22 mouse cellular contexts compared by ENCODE assay signal in genomic region chr6:38703526-38703925, GRCm38 (mm10). TPM values are rescaled to one million over a fixed set of nuclear protein-coding genes. Genes with fewer than 3 reads are reported as not detected.
DNase-seq lines count a peak whose midpoint lies in the region; ATAC-seq and TF ChIP-seq lines count a peak whose summit lies in the region.
"Had no signal": no experiment of that assay in that cellular context is flagged by ENCODE, and none has a peak within 500 bp of the region (broad histone marks: within the 10 kb centered on the region; RNA-seq: fewer than 3 reads in every experiment).

No protein-coding gene starts in this region.

- no peaks in the 10 kb centered on the region for H3K27me3 ChIP-seq in heart, embryonic 11.5 days (ENCODE audit: control insufficient read depth, insufficient read depth, low read length)
- H3K27me3 ChIP-seq in midbrain, embryonic 15.5 days (replicated peaks) = no peaks in the 10 kb centered on the region
- no peaks in the 10 kb centered on the region for H3K27me3 ChIP-seq in midbrain, postnatal 0 days (ENCODE audit: insufficient read depth, low read length)
- H3K27me3 ChIP-seq: embryonic facial prominence, embryonic 15.5 days; forebrain, embryonic 15.5 days; liver, embryonic 13.5 days; midbrain, embryonic 12.5 days had no signal

- peak overlapping the region; percentile 91 for H3K27ac ChIP-seq in heart, embryonic 11.5 days (ENCODE audit: low read depth, low read length)
- H3K27ac ChIP-seq in layer of hippocampus, adult 2 months = peak overlapping the region; percentile 47; the same call in 1 of the 2 replicates
- no peak overlapping the region for H3K27ac ChIP-seq in midbrain, embryonic 15.5 days
- H3K27ac ChIP-seq in midbrain, postnatal 0 days (ENCODE audit: low read depth, low read length) = no peak overlapping the region
- H3K27ac ChIP-seq: embryonic facial prominence, embryonic 15.5 days; forebrain, embryonic 15.5 days; hindbrain, embryonic 10.5 days; midbrain, embryonic 12.5 days had no signal

- no peaks in the 10 kb centered on the region for H3K9me3 ChIP-seq in heart, embryonic 11.5 days (replicated peaks; ENCODE audit: control insufficient read depth, low read length)
- H3K9me3 ChIP-seq in midbrain, embryonic 15.5 days = no peaks in the 10 kb centered on the region
- H3K9me3 ChIP-seq in midbrain, postnatal 0 days (ENCODE audit: low read length) = no peaks in the 10 kb centered on the region
- H3K9me3 ChIP-seq: embryonic facial prominence, embryonic 15.5 days; forebrain, embryonic 15.5 days; hindbrain, embryonic 10.5 days; liver, embryonic 13.5 days; midbrain, embryonic 12.5 days had no signal

- peaks cover 16% of the 10 kb centered on the region for H3K36me3 ChIP-seq in heart, embryonic 11.5 days (ENCODE audit: control insufficient read depth, insufficient read depth, low read length)
- peaks cover 31% of the 10 kb centered on the region for H3K36me3 ChIP-seq in midbrain, embryonic 15.5 days (replicated peaks)
- peaks cover 45% of the 10 kb centered on the region for H3K36me3 ChIP-seq in midbrain, postnatal 0 days (ENCODE audit: insufficient read depth, low read length)

- no peak for TF ChIP-seq CTCF in layer of hippocampus, adult 2 months (conservative IDR thresholded peaks at IDR 0.05)
- TF ChIP-seq CTCF in midbrain, postnatal 0 days (IDR thresholded peaks at IDR 0.05) = no peak

- H3K4me1 ChIP-seq in heart, embryonic 11.5 days (ENCODE audit: control insufficient read depth, insufficient read depth, low read length) = peaks cover 33% of the 10 kb centered on the region
- no peaks in the 10 kb centered on the region for H3K4me1 ChIP-seq in midbrain, embryonic 15.5 days
- H3K4me1 ChIP-seq in midbrain, postnatal 0 days (ENCODE audit: insufficient read depth, low read length) = no peaks in the 10 kb centered on the region
- H3K4me1 ChIP-seq: forebrain, embryonic 15.5 days; midbrain, embryonic 12.5 days had no signal

- no peak for ATAC-seq in heart, embryonic 11.5 days (replicated peaks; ENCODE audit: insufficient number of reproducible peaks, low FRiP score, low TSS enrichment)
- ATAC-seq in midbrain, embryonic 15.5 days (replicated peaks) = peak; percentile 37; the same call in 1 of the 2 replicates
- no peak for ATAC-seq in midbrain, postnatal 0 days (ENCODE audit: low FRiP score)
- ATAC-seq in megakaryocyte-erythroid progenitor cell, adult 5-6 weeks (replicated peaks; ENCODE audit: low FRiP score, low TSS enrichment, poor library complexity, severe bottlenecking) = 0 out of 2 replicates have a peak, but pooled peaks have one; percentile 21
- ATAC-seq: forebrain, embryonic 15.5 days; intestine, postnatal 0 days had no signal

- no peak overlapping the region for H3K4me2 ChIP-seq in heart, embryonic 11.5 days
- H3K4me2 ChIP-seq in midbrain, embryonic 15.5 days = no peak overlapping the region
- no peak overlapping the region for H3K4me2 ChIP-seq in midbrain, postnatal 0 days (ENCODE audit: low read depth, low read length, poor library complexity, severe bottlenecking)
- H3K4me2 ChIP-seq: embryonic facial prominence, embryonic 15.5 days; forebrain, embryonic 15.5 days; liver, embryonic 13.5 days; lung, embryonic 14.5 days; midbrain, embryonic 12.5 days had no signal

- H3K4me3 ChIP-seq in heart, embryonic 11.5 days (ENCODE audit: low read depth, low read length) = no peak overlapping the region
- no peak overlapping the region for H3K4me3 ChIP-seq in layer of hippocampus, adult 2 months
- H3K4me3 ChIP-seq in midbrain, embryonic 15.5 days = no peak overlapping the region
- H3K4me3 ChIP-seq in midbrain, postnatal 0 days (ENCODE audit: low read depth, low read length) = no peak overlapping the region
- H3K4me3 ChIP-seq: embryonic facial prominence, embryonic 15.5 days; forebrain, embryonic 15.5 days; hindbrain, embryonic 10.5 days; liver, embryonic 13.5 days; midbrain, embryonic 12.5 days had no signal

- intact Hi-C loops in heart, postnatal 25 days (cut with DNase I) = no loop called here

- no peak for DNase-seq in heart, postnatal 25 days (ENCODE audit: low spot score)
- no peak for DNase-seq in layer of hippocampus, adult 2 months (ENCODE audit: low spot score in 2 of 2)
- no peak for DNase-seq in layer of hippocampus, postnatal 14 days (ENCODE audit: low spot score in 2 of 2)
- no peak for DNase-seq in midbrain, postnatal 0 days (ENCODE audit: low spot score)
- DNase-seq in frontal cortex, adult 2 months (ENCODE audit: extremely low spot score in 1 of 2, low spot score in 1 of 2) = no peak
- DNase-seq: cerebellum, adult 11 months; cerebellum, adult 9-11 months; gastrocnemius, postnatal 36 days; liver, embryonic 13.5 days; right cerebral cortex, postnatal 14 days; thymus, postnatal 14 days had no signal

- WGBS in heart, embryonic 11.5 days (ENCODE audit: insufficient replicate concordance) = 77% methylated on average over 6 of the region's 6 CpGs
- 95% methylated on average over 6 of the region's 6 CpGs for WGBS in midbrain, embryonic 15.5 days
- WGBS in midbrain, postnatal 0 days = 91% methylated on average over 6 of the region's 6 CpGs

- H3K9ac ChIP-seq in heart, embryonic 11.5 days (ENCODE audit: low read depth, low read length) = no peak overlapping the region
- no peak overlapping the region for H3K9ac ChIP-seq in midbrain, embryonic 15.5 days
- H3K9ac ChIP-seq in midbrain, postnatal 0 days (replicated peaks; ENCODE audit: low read length, poor library complexity, severe bottlenecking) = no peak overlapping the region
- H3K9ac ChIP-seq: embryonic facial prominence, embryonic 15.5 days; forebrain, embryonic 15.5 days; liver, embryonic 13.5 days; lung, embryonic 14.5 days; midbrain, embryonic 12.5 days had no signal

RNA-seq across cellular contexts. Expression of gene Clec2l, which starts 40.7 kb away (rescaled TPM):
- polyA plus RNA-seq in heart, embryonic 11.5 days (2014; fragmentation: Nextera tagmentation; extraction: Ambion mirVana) = 0.80 and 1.1 TPM in 2 replicates
- 1 to 10 TPM; 1.6 to 1.7 TPM for total RNA-seq in heart, postnatal 25 days (2021)
- 10 to 100 TPM; 52.1 to 59.8 TPM for total RNA-seq in layer of hippocampus, adult 2 months (2021)
- total RNA-seq in layer of hippocampus, postnatal 14 days (2021) = 100 to 1,000 TPM; 112 to 115 TPM
- polyA plus RNA-seq in midbrain, embryonic 15.5 days (2015; fragmentation: Nextera tagmentation; extraction: Ambion mirVana) = 28.9 and 34.0 TPM in 2 replicates
- 123 and 128 TPM in 2 replicates for total RNA-seq in midbrain, postnatal 0 days (2014; rRNA removed)
- polyA plus RNA-seq in midbrain, postnatal 0 days (2015; fragmentation: Nextera tagmentation; extraction: Ambion mirVana) = 49.2 and 56.3 TPM in 2 replicates
- total RNA-seq in megakaryocyte-erythroid progenitor cell, adult 5-6 weeks (2014; fragmentation: Nextera tagmentation) = not detected in 2 replicates
- total RNA-seq in megakaryocyte-erythroid progenitor cell, adult 5-6 weeks (2017) = not detected in 2 replicates
- polyA plus RNA-seq in frontal cortex, adult 2 months (2012; rRNA removed) = 103 and 109 TPM in 2 replicates
- total RNA-seq: common myeloid progenitor, adult 5-6 weeks; megakaryocyte progenitor cell, adult 5-6 weeks had no signal

Comparison
In these comparisons a context has a peak if more than half of its experiments do, and no peak if none do; other contexts are left out.
1. ATAC-seq: peak in midbrain, embryonic 15.5 days (single experiment) and megakaryocyte-erythroid progenitor cell, adult 5-6 weeks (single experiment); none in heart, embryonic 11.5 days (single experiment) and midbrain, postnatal 0 days (single experiment).
2. H3K27ac ChIP-seq: peak in heart, embryonic 11.5 days (single experiment) and layer of hippocampus, adult 2 months (single experiment); none in midbrain, embryonic 15.5 days (single experiment) and midbrain, postnatal 0 days (single experiment).
3. RNA of gene Clec2l, which starts 40.7 kb away (total RNA-seq): 123 to 128 TPM in midbrain, postnatal 0 days, 112 to 115 TPM in layer of hippocampus, postnatal 14 days and 52.1 to 59.8 TPM in layer of hippocampus, adult 2 months; 1.6 to 1.7 TPM in heart, postnatal 25 days and not detected in megakaryocyte-erythroid progenitor cell, adult 5-6 weeks; every median in the first group is over 10 times any median in the second.